Mouse (Mus musculus): ENCODE data around the gene Slc47a1. TPM values are rescaled to one million over a fixed set of nuclear protein-coding genes. Genes with fewer than 3 reads are reported as not detected.
"Not testable (repeated sequence)": the region's sequence is repeated elsewhere in the genome, so short reads cannot be mapped to it uniquely, and the experiment has no call there.

Slc47a1 gene
- total RNA-seq, 4 experiments from 2014 or later: 1.3 to 2.1 (median 1.5) TPM

GRCm38 (mm10) chr11:61319923-61320567 lies 58.1 kb downstream of the Slc47a1 start:
- no peak for DNase-seq (ENCODE audit: low spot score in 2 of 2)

GRCm38 (mm10) chr11:61319233-61319922 lies 58.8 kb downstream of the Slc47a1 start:
- no peak for DNase-seq (ENCODE audit: low spot score in 2 of 2)

- no peak for DNase-seq (ENCODE audit: low spot score in 2 of 2)
Measured at GRCm38 (mm10) chr11:61316864-61317263, 61.3 kb downstream of the Slc47a1 start.

GRCm38 (mm10) chr11:61310321-61310720 lies 67.8 kb downstream of the Slc47a1 start:
- no peak for DNase-seq (ENCODE audit: low spot score in 2 of 2)

GRCm38 (mm10) chr11:61309831-61310230 lies 68.3 kb downstream of the Slc47a1 start:
- DNase-seq (ENCODE audit: low spot score in 2 of 2): no peak

GRCm38 (mm10) chr11:61307795-61308194 lies 70.3 kb downstream of the Slc47a1 start:
- DNase-seq (ENCODE audit: low spot score in 2 of 2): no peak

GRCm38 (mm10) chr11:61305377-61305776 lies 72.8 kb downstream of the Slc47a1 start:
- peak in 1 of 2 experiments; percentile 30 for DNase-seq (ENCODE audit: low spot score in 2 of 2)

- DNase-seq (ENCODE audit: low spot score in 2 of 2): not testable (repeated sequence)
Measured at GRCm38 (mm10) chr11:61304535-61304934, 73.6 kb downstream of the Slc47a1 start.

GRCm38 (mm10) chr11:61300716-61301392 lies 77.3 kb downstream of the Slc47a1 start:
- no peak for DNase-seq (ENCODE audit: low spot score in 2 of 2)

- DNase-seq (ENCODE audit: low spot score in 2 of 2): no peak
Measured at GRCm38 (mm10) chr11:61300205-61300604, 77.9 kb downstream of the Slc47a1 start.

GRCm38 (mm10) chr11:61297901-61298300 lies 80.2 kb downstream of the Slc47a1 start:
- no peak for DNase-seq (ENCODE audit: low spot score in 2 of 2)

GRCm38 (mm10) chr11:61297326-61297725 lies 80.8 kb downstream of the Slc47a1 start:
- no peak for DNase-seq (ENCODE audit: low spot score in 2 of 2)

GRCm38 (mm10) chr11:61296556-61296955 lies 81.6 kb downstream of the Slc47a1 start:
- DNase-seq (ENCODE audit: low spot score in 2 of 2): no peak

- no peak for DNase-seq (ENCODE audit: low spot score in 2 of 2)
Measured at GRCm38 (mm10) chr11:61295556-61295955, 82.6 kb downstream of the Slc47a1 start.

GRCm38 (mm10) chr11:61294431-61294830 lies 83.7 kb downstream of the Slc47a1 start:
- DNase-seq (ENCODE audit: low spot score in 2 of 2): no peak

Other genes starting within 250 kb of the Slc47a1 start
- gene Usp22, start 203.3 kb downstream of the Slc47a1 start, total RNA-seq (2022): 100 to 1,000 TPM; 195 to 218 (median 201) TPM
- 1 to 10 TPM in 3 of 4 experiments, under 1 TPM in 1; 0.72 to 2.1 (median 1.5) TPM for gene Aldh3a1, start 170.8 kb downstream of the Slc47a1 start, total RNA-seq (2022)
- gene Aldh3a2, start 110.9 kb downstream of the Slc47a1 start, total RNA-seq (2022): 10 to 100 TPM; 60.4 to 66.4 (median 61.1) TPM
- gene Slc47a2, start 35.5 kb downstream of the Slc47a1 start, total RNA-seq (2022): under 1 TPM in 3 of 4 experiments, not detected in 1; 0.31 to 0.39 (median 0.32) TPM
- gene Rnf112, start 75.8 kb upstream of the Slc47a1 start, total RNA-seq (2022): 100 to 1,000 TPM; 373 to 488 (median 430) TPM
- gene Mfap4, start 107.1 kb upstream of the Slc47a1 start, total RNA-seq (2022): 1 to 10 TPM; 5.1 to 7.5 (median 5.6) TPM
- gene Mapk7, start 116.1 kb upstream of the Slc47a1 start, total RNA-seq (2022): 10 to 100 TPM; 27.1 to 28.8 (median 28.2) TPM
- gene B9d1, start 126.8 kb upstream of the Slc47a1 start, total RNA-seq (2022): 10 to 100 TPM; 43.1 to 52.1 (median 47.2) TPM
- 100 to 1,000 TPM; 123 to 157 (median 152) TPM for gene Epn2, start 201.3 kb upstream of the Slc47a1 start, total RNA-seq (2022)

Measured in layer of hippocampus, adult 8-10 months (tissue).